In genomic region chr7:66038261-66038660, GRCm38 (mm10) we compare ENCODE assay signal across 26 mouse cellular contexts. TPM values are rescaled to one million over a fixed set of nuclear protein-coding genes. Genes with fewer than 3 reads are reported as not detected.
A peak's percentile ranks its signal among the peaks of the same experiment; 100 is the strongest.
DNase-seq lines count a peak whose midpoint lies in the region; ATAC-seq and TF ChIP-seq lines count a peak whose summit lies in the region.
"Had no signal": no experiment of that assay in that cellular context is flagged by ENCODE, and none has a peak within 500 bp of the region (broad histone marks: within the 10 kb centered on the region; RNA-seq: fewer than 3 reads in every experiment).

No protein-coding gene starts in this region.

- no peak overlapping the region for H3K27ac ChIP-seq in gastrocnemius, adult 2 months
- no peak overlapping the region for H3K27ac ChIP-seq in embryonic facial prominence, embryonic 11.5 days (replicated peaks; ENCODE audit: low read depth, low read length)
- H3K27ac ChIP-seq in limb, embryonic 13.5 days, result no peak overlapping the region
- H3K27ac ChIP-seq: embryonic facial prominence, embryonic 12.5 days; forebrain, embryonic 13.5 days; hindbrain, embryonic 10.5 days; hindbrain, postnatal 0 days had no signal

- no peak overlapping the region for H3K4me2 ChIP-seq in embryonic facial prominence, embryonic 11.5 days (ENCODE audit: low read depth, low read length)
- H3K4me2 ChIP-seq in limb, embryonic 13.5 days (replicated peaks), result peak overlapping the region; percentile 60
- H3K4me2 ChIP-seq: embryonic facial prominence, embryonic 12.5 days; forebrain, embryonic 13.5 days; liver, embryonic 11.5 days had no signal

- H3K9ac ChIP-seq in embryonic facial prominence, embryonic 11.5 days (replicated peaks; ENCODE audit: low read length), result no peak overlapping the region; the same call in 1 of the 2 replicates
- H3K9ac ChIP-seq in limb, embryonic 13.5 days, result no peak overlapping the region
- H3K9ac ChIP-seq: embryonic facial prominence, embryonic 12.5 days; forebrain, embryonic 13.5 days had no signal

- no peak for ATAC-seq in embryonic facial prominence, embryonic 11.5 days (replicated peaks; ENCODE audit: insufficient number of reproducible peaks, low FRiP score, low TSS enrichment, low read depth)
- ATAC-seq in limb, embryonic 13.5 days (ENCODE audit: low FRiP score, low read depth), result no peak
- ATAC-seq: forebrain, embryonic 13.5 days; hindbrain, postnatal 0 days; midbrain, embryonic 16.5 days; Patski had no signal

- H3K36me3 ChIP-seq in embryonic facial prominence, embryonic 11.5 days (replicated peaks; ENCODE audit: control insufficient read depth, insufficient read depth, low read depth, low read length), result no peaks in the 10 kb centered on the region
- no peaks in the 10 kb centered on the region for H3K36me3 ChIP-seq in limb, embryonic 13.5 days
- H3K36me3 ChIP-seq: embryonic facial prominence, embryonic 12.5 days; hindbrain, embryonic 10.5 days had no signal

- peak; percentile 35 for DNase-seq in gastrocnemius, adult 2 months
- DNase-seq in gastrocnemius, postnatal 4 days (ENCODE audit: low spot score in 2 of 2), result no peak
- DNase-seq in kidney, postnatal 4 days, result peak; percentile 28 to 30
- DNase-seq in kidney, adult 8-10 months, result no peak
- DNase-seq in embryonic facial prominence, embryonic 11.5 days (ENCODE audit: low spot score), result peak; percentile 53
- DNase-seq in thymus, adult 18-20 months, result no peak
- DNase-seq: gastrocnemius, postnatal 25 days; kidney, adult 9 months; lung, adult 2 months; thymus, postnatal 36 days had no signal

- 46% methylated on average over 3 of the region's 3 CpGs for WGBS in embryonic facial prominence, embryonic 11.5 days
- 26% methylated on average over 3 of the region's 3 CpGs for WGBS in limb, embryonic 13.5 days

- no peak for TF ChIP-seq CTCF in gastrocnemius, adult 2 months (IDR thresholded peaks at IDR 0.05)

- H3K9me3 ChIP-seq in embryonic facial prominence, embryonic 11.5 days (replicated peaks; ENCODE audit: control insufficient read depth, low read length), result no peaks in the 10 kb centered on the region
- H3K9me3 ChIP-seq in limb, embryonic 13.5 days, result no peaks in the 10 kb centered on the region
- H3K9me3 ChIP-seq: embryonic facial prominence, embryonic 12.5 days; forebrain, embryonic 13.5 days; hindbrain, embryonic 10.5 days; megakaryocyte, embryonic 14.5 days had no signal

- intact Hi-C loops in gastrocnemius, adult 2 months (cut with DNase I), result no loop called here

- no peaks in the 10 kb centered on the region for H3K4me1 ChIP-seq in embryonic facial prominence, embryonic 11.5 days (ENCODE audit: control insufficient read depth, insufficient read depth, low read length)
- H3K4me1 ChIP-seq in limb, embryonic 13.5 days, result peaks cover 56% of the 10 kb centered on the region
- H3K4me1 ChIP-seq: megakaryocyte, embryonic 14.5 days had no signal

- no peak overlapping the region for H3K4me3 ChIP-seq in gastrocnemius, adult 2 months
- H3K4me3 ChIP-seq in embryonic facial prominence, embryonic 11.5 days (ENCODE audit: low read depth, low read length), result no peak overlapping the region
- no peak overlapping the region for H3K4me3 ChIP-seq in limb, embryonic 13.5 days
- H3K4me3 ChIP-seq: embryonic facial prominence, embryonic 12.5 days; erythroblast, embryonic 14.5 days; forebrain, embryonic 13.5 days; hindbrain, embryonic 10.5 days; megakaryocyte, embryonic 14.5 days had no signal

- no peaks in the 10 kb centered on the region for H3K27me3 ChIP-seq in embryonic facial prominence, embryonic 11.5 days (ENCODE audit: control insufficient read depth, insufficient read depth, low read length)
- H3K27me3 ChIP-seq in limb, embryonic 13.5 days, result peaks cover 64% of the 10 kb centered on the region
- H3K27me3 ChIP-seq: embryonic facial prominence, embryonic 12.5 days; forebrain, embryonic 13.5 days; Patski had no signal

RNA-seq across cellular contexts. Expression of gene Gm45213, which starts 5.1 kb away (rescaled TPM):
- not detected for total RNA-seq in gastrocnemius, adult 2 months (2021)
- total RNA-seq in gastrocnemius, postnatal 4 days (2021), result not detected
- not detected in 2 replicates for polyA plus RNA-seq in embryonic facial prominence, embryonic 11.5 days (2014; fragmentation: Nextera tagmentation; extraction: Ambion mirVana)
- polyA plus RNA-seq in limb, embryonic 13.5 days (2015; fragmentation: Nextera tagmentation; extraction: Ambion mirVana), result not detected in 2 replicates
- total RNA-seq: adrenal gland, postnatal 36 days; gastrocnemius, postnatal 25 days; hindbrain, postnatal 0 days; layer of hippocampus, adult 8-10 months; left cerebral cortex, postnatal 25 days; neutrophil, adult 5-6 weeks had no signal
- polyA plus RNA-seq: embryonic facial prominence, embryonic 12.5 days; erythroblast, embryonic 14.5 days; forebrain, embryonic 13.5 days; heart, embryonic 16.5 days; hindbrain, embryonic 10.5 days; hindbrain, postnatal 0 days; liver, embryonic 11.5 days; lung, adult 2 months; midbrain, embryonic 16.5 days; Patski; testis, adult 2 months had no signal

RNA-seq across cellular contexts. Expression of gene Snrpa1, which starts 20.5 kb away (rescaled TPM):
- total RNA-seq in gastrocnemius, adult 2 months (2021), result 10 to 100 TPM; 15.2 to 22.4 TPM
- 10 to 100 TPM; 31.4 to 36.8 TPM for total RNA-seq in gastrocnemius, postnatal 4 days (2021)
- 252 and 276 TPM in 2 replicates for polyA plus RNA-seq in embryonic facial prominence, embryonic 11.5 days (2014; fragmentation: Nextera tagmentation; extraction: Ambion mirVana)
- 186 and 192 TPM in 2 replicates for polyA plus RNA-seq in limb, embryonic 13.5 days (2015; fragmentation: Nextera tagmentation; extraction: Ambion mirVana)

RNA-seq across cellular contexts. Expression of gene Selenos, which starts 41.2 kb away (rescaled TPM):
- total RNA-seq in gastrocnemius, adult 2 months (2021), result 10 to 100 TPM; 26.5 to 35.1 TPM
- 10 to 100 TPM; 45.6 to 51.9 TPM for total RNA-seq in gastrocnemius, postnatal 4 days (2021)
- polyA plus RNA-seq in embryonic facial prominence, embryonic 11.5 days (2014; fragmentation: Nextera tagmentation; extraction: Ambion mirVana), result 81.7 and 88.3 TPM in 2 replicates
- 121 and 128 TPM in 2 replicates for polyA plus RNA-seq in limb, embryonic 13.5 days (2015; fragmentation: Nextera tagmentation; extraction: Ambion mirVana)

Comparison
In these comparisons a context has a peak if more than half of its experiments do, and no peak if none do; other contexts are left out.
1. DNase-seq: peak in gastrocnemius, adult 2 months (single experiment), kidney, postnatal 4 days (2 of 2) and embryonic facial prominence, embryonic 11.5 days (single experiment); none in gastrocnemius, postnatal 4 days (0 of 2), kidney, adult 8-10 months (0 of 2) and thymus, adult 18-20 months (0 of 2).